Mouse (Mus musculus): ENCODE results near the gene Opa3. TPM values are rescaled to one million over a fixed set of nuclear protein-coding genes. Genes with fewer than 3 reads are reported as not detected.

Gene Opa3
- 10 to 100 TPM; 33.8 to 35.0 TPM for total RNA-seq (2021)

DNA sequence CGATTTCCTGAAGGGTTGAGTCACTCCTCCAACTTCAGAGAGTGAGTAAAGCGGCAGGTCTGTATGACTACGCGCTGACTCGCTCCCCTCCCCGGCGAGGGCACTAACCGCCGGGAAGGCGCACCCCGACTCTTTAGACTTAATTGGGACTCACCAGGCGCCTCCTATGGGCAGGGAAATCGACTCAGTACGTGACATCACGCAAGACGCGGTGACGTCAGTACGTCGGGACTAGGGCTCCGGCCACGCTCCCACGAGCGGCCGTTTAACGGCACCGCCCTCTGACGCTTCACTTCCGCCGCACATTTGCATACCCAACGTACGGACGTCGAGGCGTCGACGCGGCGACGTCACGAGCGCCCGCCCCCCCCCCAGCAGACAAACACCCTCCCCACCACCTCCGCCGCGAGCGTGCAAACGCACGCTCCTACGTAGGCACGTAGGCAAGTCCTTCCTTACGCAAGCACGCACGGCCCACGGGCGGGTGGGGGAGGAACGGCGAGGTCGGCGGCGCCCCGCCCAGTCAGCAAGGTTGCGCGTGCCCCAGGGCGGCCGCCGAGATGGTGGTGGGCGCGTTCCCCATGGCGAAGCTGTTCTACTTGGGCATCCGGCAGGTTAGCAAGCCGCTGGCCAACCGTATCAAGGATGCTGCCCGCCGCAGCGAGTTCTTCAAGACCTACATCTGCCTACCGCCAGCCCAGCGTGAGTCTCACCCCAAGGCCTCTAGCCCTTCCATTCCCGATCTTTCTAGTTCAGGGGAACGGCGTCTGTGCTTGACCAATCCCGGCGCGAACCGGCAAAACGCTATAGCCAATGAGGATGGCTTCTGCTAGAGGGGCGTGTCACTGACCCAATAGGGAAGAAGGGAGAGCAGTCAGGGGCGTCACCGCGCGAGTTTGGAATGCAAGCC lies at the start of gene Opa3:
TSS of gene Opa3 (plus strand) at position 452 of the 910 bp plus-strand sequence.
- intact Hi-C loops (cut with DNase I), result no loop called here
- peak; percentile 99 for DNase-seq

DNA sequence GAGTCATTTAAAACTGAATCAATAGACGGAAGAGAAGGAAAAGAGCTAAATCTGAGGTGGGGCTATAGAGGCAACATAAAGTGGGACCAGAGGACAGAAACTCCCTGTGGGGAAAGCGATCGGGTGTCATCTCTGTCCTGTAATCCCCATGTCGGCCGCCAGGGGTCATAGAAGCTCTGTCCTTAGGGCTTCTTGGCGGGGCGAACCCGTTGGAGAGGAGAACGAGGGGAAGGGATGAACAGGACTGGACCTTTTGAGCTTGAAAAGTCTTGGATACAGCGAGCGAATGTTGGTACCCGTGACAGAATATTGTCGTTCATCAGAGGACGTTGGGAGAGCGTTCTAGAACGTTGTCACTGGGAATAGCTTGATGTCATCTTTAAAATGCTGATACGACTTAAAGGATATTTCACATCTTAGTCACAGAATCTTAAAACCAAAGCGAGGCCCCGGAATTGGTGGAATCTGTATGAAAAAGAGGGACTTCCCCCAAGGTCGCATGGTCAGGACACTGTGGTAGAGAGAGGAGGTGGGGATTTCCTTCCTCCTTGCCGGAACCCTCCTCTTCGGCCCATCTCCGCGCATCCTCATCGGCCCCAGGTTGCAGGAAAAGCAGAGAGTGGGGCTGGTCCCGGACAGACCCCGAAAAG lies 49.6 kb upstream of the Opa3 start:
- DNase-seq, result peak; percentile 75
- intact Hi-C loops (cut with DNase I), result no loop called here

DNA sequence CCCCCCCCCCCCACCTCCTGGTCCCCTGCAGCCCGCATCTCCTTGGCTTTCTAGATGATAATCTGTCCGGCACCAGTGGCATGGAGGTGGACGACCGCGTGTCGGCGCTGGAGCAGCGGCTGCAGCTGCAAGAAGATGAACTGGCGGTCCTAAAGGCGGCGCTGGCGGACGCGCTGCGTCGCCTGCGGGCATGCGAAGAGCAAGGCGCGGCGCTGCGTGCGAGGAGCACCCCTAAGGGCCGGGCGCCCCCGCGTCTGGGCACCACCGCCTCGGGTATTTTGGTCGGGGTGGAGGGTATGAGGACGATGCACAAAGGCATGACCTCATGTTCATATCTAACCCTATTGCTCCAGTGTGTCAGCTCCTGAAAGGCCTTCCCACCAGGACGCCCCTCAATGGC lies 49.0 kb upstream of the Opa3 start:
- intact Hi-C loops (cut with DNase I), result no loop called here

DNA sequence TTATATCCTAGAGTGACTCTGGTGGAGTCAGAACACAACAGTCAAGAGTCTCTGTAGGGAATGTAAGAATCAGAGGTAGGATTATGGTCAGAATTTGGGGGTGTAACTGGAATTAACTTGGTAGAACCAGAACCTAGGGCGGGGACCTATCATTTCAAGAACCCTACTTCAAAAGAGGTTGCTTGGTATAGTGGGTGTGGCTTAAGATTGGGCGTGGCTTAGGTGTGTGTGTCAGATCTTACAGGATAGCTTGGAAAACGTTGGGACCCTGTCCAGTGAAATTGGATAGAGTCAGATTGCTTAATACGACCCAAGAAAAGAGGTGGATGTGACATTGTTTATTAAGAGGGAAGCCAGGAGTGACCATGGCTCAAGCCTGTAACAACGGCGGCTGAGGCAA lies 48.2 kb upstream of the Opa3 start:
- intact Hi-C loops (cut with DNase I), result no loop called here
- no peak for DNase-seq

More for the DNA sequence above, 49.0 kb upstream of the Opa3 start:
- DNase-seq, result peak; percentile 70

DNA sequence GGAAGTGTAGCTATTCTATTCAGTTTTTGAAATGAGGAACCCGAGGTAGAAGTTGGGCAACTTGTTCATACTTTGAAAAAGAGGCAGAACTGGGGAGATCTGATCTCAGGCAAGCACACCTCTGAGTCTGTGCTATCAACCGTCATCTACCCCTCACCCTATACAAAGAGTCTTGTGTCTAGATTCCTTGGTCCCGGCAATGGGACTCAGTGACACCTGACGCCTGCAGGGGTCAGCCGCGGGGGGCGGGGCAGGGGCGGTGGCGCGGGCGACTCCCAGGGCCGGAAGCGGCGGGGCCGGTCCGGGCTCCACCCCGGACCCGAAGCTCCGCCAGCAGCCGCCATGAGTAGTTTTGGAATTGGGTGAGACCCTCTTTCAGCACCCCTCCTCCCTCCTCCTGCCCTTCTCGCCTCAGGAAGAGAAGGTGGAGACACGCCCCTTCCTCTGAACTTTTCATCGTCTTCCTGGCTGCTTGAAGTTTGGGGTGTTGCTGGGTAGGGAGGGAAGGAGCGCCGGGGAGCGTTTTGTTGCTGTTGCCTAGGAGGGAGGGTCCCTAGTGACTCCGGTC lies 47.2 kb upstream of the Opa3 start:
- no peak for DNase-seq
- intact Hi-C loops (cut with DNase I), result no loop called here

DNA sequence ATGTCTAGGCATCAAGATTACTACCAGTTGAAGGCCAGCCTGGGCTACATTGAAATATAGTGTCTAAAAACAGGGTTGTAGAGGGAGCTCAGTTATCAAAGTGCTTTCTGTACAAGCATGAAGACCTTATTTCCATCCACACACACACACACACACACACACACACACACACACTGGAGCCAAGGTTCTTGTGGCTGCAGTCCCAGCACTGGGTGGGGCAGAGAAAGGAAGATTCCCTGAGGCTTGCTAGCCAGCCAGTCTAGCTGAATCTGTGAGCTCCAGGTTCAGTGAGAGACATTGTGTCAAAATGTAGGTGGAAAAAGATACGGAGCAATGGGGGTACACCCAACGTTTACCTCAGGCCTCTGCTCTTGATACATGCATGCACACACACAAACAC lies 43.9 kb upstream of the Opa3 start:
- intact Hi-C loops (cut with DNase I), result no loop called here
- no peak for DNase-seq

DNA sequence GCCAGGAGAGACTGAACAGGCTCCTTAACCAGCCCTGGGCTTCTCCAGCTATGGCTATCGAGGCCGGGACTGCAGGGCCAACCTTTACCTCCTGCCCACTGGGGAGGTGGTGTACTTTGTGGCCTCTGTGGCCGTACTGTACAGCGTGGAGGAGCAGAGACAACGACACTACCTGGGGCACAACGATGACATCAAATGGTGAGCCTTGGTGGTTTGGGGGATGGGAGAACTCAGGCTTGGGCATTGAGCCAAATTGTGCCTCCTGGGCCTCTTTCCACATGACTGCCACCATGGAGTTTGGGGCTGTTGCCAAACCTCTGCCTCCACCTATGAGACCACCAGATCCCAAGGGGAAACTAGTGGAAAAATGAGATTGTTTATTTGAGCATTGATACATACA lies 43.4 kb upstream of the Opa3 start:
- peak; percentile 45 for DNase-seq
- intact Hi-C loops (cut with DNase I), result no loop called here

DNA sequence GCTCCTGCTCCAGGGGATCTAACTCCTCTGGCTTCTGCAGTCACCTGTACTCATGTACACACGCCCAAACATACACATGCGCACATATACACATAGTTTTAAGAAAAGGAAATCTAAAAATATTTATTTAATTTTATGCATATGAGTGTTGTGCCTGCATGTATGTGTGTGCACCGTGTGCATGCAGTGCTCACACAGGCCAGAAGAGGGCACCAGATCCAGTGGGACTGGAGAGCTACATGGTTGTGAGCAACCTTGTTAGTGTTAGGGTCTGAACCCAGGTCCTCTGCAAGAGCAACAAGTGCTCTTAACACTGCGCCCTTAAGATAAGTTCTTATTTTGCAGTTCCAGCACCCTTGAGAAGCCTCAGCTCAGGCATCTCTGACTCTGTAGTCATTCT lies 33.5 kb upstream of the Opa3 start:
- intact Hi-C loops (cut with DNase I), result no loop called here
- DNase-seq, result no peak

DNA sequence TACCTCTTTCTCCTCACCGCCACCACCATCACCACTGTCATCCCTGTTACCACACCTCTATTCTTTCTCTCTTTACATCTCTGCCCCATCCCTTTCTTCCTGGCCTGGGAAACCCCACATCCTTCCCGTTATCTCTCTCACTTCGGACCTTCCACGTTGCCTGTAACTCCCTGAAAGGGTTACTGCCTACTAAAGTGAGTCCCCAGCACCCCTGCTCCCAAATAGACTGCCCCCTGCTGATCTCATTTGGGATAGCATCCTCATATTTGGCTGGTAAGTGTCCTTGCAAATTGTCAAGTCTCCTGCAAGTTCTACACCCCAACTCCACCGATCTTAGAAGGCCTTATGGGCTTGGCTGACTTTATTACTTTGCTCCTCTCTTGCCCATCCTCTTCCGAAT lies 31.5 kb upstream of the Opa3 start:
- intact Hi-C loops (cut with DNase I), result no loop called here
- no peak for DNase-seq

DNA sequence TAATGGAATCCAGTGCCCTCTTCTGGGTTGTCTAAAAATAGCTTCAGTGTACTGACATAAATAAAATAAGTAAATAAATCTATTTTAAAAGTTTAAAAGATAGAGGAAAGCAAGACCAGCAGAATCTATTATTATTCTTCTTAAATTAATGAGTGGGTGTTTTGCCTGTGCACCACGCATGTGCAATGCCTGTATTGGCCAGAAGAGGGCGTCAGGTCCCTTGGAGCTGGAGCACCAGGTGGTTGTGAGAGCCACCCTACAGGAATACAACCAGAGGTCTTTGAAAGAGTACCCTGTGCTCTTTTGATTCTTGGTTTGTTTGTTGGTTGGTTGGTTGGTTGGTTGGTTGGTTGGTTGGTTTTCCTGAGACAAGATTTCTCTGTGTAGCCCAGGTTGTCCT lies 30.1 kb upstream of the Opa3 start:
- intact Hi-C loops (cut with DNase I), result no loop called here
- no peak for DNase-seq

DNA sequence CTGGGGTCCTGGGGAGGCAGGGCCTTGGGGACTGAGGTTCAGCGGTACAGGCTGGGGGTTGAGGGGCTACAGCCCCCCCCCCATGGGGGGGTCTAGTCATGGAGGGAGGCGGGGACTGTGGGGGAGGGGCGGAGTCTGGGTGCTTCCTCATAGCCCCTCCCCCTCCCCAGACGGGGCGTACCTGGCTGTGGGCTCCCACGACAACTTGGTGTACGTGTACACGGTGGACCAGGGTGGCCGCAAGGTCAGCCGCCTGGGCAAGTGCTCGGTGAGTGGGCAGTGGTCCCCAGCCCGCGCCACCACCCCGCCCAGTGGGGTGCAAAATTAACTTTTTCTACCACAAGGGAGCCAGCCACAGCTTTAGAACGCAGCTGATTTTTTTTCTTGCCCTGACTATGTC lies 26.5 kb upstream of the Opa3 start:
- DNase-seq, result no peak
- intact Hi-C loops (cut with DNase I), result no loop called here

DNA sequence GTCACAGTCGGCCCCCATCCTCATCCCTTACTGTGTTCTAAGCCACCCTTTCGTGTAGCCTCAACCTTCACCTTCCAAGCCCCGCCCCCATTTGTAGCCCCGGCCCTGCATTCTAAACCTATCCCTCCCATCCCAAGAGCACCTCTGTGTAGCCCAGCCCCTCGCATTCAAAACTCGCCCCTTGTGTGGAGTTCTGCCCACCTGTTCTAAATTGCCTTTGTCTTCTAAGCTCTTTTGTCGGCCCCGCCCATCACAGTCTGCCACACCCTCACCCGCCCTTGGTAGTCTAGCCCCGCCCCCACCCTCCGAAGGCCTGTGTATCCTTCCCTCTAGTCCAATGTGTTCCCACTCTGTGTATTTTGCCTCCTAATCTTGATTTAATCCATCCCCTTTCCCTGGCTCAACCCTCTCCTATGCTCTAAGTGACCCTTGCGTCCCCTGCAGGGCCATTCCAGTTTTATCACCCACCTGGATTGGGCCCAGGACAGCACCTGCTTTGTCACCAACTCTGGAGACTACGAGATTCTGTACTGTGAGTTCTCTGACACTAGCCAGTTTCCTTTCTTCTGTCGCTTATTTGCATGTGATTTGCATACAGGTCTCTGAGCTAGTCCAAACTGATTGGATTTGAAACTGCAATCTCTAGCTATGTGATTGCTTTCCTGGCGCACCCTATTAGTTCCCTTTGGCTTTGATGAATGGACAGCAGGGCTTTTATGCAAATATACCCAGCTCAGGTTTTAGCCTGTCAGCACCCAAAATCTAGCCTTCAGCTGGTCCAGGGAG lies 25.9 kb upstream of the Opa3 start:
- intact Hi-C loops (cut with DNase I), result no loop called here
- no peak for DNase-seq

DNA sequence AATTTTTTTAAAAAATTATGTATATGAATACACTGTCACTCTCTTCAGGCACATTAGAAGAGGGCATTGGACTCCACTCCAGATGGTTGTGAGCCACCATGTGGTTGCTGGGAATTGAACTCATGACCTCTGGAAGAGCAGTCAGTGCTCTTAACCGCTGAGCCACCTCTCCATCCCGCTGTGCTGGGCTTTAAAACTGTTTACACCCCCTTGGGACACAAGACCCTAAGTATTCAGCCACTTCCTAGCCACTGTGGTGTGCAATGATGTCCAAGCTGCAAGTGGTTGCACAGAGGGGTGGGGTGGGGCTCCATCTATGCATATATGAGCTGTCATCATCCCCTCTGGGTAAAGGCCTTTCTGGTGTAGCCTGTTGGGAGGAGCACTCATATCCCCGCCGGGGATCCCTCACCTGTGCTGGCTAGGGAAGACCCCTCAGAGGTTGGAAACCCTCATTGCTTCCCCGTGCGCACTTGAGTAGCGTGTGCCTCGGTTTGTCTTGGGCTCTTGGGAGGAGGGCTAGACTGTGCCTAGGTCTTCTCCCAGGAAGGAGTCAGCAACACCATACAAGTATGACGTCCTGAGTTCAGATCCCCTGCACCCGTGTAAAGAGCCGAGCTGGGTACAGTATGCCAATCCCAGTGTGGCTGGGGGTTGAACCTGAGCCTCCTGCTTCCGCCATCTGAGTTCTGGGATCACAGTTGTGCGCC lies 19.8 kb upstream of the Opa3 start:
- DNase-seq, result no peak
- intact Hi-C loops (cut with DNase I), result no loop called here

DNA sequence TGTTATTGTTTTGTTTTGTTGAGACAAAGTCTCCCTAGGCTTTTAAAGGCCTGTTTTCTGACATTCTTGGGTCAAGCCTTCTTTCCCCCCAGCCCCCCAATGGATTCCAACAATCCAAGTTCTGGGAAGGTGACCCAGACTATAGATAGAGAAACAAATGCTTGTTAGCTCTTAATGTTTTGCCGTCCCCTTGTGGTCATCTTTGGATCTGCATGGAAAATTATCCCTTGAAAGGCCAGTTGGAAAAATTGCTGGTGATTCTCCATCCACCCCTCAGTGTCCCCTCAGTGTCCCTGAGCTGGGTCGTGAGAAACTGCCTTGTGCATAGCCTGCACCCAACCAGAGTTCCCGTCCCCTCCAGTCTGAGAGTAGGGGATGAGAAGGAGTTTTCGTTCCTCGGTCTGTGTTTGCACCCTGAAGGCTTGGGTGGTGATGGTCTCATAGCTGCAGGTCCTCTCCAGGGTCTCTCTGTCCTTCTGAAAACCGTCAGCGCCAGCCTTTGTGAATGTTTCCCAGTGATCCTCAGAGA lies 19.1 kb upstream of the Opa3 start:
- intact Hi-C loops (cut with DNase I), result no loop called here
- peak; percentile 47 for DNase-seq

DNA sequence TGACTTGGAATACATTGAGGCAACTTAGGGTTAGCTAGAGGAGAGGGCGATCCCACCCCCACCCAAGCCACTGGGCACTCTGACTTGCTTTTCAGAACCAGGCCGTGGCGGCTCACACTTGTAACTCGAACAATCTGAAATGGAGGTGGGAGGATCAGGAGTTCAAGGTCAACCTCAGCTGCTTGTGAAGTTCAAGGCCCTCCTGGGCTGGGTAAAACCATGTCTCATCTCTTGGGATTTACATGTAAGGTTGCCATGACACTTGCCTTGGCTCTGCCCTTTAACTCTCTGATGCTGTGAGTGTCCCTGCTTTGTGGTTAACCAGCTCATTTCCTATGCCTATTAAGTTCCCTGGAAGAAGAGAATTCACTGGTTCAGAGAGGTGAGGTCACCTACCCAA lies 18.6 kb upstream of the Opa3 start:
- no peak for DNase-seq
- intact Hi-C loops (cut with DNase I), result no loop called here

DNA sequence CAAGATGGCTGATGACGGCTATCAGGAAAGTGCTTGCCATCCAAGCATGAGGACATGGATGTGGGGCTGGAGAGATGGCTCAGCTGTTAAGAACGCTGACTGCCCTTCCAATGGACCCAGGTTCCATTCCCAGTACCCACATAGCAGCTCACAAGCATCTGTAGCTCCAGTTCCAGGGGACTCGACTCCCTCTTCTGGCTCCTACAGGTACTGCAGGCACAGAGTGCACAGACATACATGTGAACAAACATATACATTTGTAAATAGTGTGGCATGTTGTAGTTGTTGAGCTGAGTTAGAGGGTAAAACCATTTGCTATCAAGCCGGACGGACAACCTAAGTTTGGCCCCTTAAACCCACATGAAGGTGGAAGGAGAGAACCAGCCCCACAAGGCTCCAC lies 18.1 kb upstream of the Opa3 start:
- intact Hi-C loops (cut with DNase I), result no loop called here
- no peak for DNase-seq

DNA sequence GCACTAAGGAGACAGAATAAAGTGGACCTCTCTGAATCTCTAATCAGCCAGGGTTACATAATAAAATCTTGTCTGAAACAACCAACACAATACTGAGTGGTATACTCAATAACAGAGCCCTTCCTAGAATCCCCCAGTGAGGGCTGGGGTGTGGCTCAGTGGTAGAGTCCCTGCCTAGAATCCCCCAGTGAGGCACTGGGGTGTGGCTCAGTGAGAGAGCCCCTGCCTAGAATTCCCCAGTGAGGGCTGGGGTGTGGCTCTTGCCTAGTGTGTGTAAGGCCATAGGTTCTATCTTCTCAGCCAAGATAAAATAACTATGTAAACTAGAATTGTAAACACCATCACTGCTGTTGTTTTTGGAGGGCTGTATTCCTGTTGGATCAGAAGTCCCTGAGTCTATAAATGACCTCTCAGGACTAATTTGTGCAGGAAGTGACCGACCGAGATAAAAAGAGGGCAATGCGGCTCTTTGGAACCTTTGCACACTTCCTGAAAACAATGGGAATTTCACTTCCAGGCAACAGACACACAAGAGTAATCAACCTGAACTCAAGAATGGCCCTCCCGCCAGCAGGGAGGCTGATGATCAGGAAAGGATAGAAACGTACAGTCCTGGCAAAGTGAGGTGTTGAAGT lies 17.0 kb upstream of the Opa3 start:
- intact Hi-C loops (cut with DNase I), result no loop called here
- no peak for DNase-seq

DNA sequence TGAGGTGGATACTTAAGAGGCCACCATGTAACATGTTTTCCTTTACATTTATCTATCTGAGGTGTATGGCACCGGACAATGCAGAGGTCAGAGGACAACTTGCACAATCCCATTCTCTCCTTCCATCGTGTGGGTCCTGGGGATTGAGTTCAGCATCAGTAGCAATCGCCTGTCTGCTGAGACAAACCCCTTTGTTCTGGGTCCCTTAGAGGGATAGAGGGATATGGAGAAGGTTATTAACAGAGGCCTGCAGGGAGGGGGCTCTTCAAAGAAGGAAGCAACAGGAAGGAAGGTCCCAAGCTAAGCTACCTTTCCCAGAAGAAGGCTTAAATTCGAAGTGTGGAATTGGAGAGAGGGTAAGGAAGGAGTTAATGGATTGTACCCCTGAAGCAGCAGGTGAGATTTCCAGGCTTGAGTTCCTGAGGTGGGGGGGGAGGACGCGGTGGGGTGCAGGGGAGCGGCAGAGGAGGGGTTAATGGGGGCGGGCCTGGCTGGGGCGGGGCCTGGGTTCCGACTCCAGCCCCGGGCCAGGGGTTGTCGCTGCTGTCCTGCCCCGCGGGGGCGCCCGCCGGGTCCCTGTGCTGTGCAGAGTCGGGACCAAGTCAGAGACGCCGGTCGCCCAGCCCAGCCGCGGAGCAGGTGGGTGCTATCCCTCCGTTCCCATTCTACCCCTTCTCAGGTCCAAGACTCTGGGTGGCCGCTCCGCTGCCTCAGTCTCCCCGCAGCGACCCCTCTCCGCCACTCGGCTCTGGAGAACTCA lies 16.0 kb upstream of the Opa3 start, which contains the start of gene Gpr4:
TSS of gene Gpr4 (plus strand) at position 543 of the 760 bp plus-strand sequence.
- peak; percentile 31 for DNase-seq
- intact Hi-C loops (cut with DNase I), result no loop called here

DNA sequence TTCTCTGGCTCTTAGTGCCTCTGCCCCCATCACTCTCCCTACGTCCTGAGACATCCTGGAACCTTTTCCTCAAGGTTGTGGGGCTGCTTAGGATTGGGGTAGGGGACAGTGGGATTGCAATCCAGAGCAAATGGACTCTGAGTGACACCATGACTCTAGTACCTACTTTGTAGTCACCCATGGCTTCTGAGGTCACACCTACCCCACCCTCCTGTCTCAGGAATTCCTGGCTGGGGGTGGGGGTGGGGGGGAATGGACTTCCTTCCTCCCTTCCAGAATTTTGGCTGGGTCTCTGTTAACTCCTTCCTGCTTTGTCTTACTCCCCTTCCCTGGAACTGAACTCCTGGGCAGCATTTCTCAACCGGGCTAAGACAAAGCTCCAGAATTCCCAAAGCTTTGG lies 14.7 kb upstream of the Opa3 start:
- no peak for DNase-seq
- intact Hi-C loops (cut with DNase I), result no loop called here

All from left cerebral cortex, postnatal 4 days (tissue).